Mouse (Mus musculus) kidney, postnatal 0 days (tissue): ENCODE results near the gene Ecm2. TPM values are rescaled to one million over a fixed set of nuclear protein-coding genes. Genes with fewer than 3 reads are reported as not detected.

Experiments
- ATAC-seq: fragments of 200-750 bp; cut with Nextera tagmentation; replicated peaks from 2 replicates; pipeline ENCODE4 v1.8.0; 2017; ENCODE audit warnings: low read depth, moderate number of reproducible peaks, moderate TSS enrichment, moderate library complexity; ENCODE audit not compliant: low FRiP score
- DNase-seq: peaks from one replicate; pipeline ENCODE4 v3.0.0-alpha.2; 2016; ENCODE audit warnings: low spot score
- H3K27ac ChIP-seq: fragments of 300-500 bp; sonication (generic); 2 replicates; pipeline ENCODE4 v1.5.1; 2014; ENCODE audit warnings: mild to moderate bottlenecking
- H3K27me3 ChIP-seq: fragments of 300-500 bp; sonication (generic); 2 replicates; pipeline ENCODE4 v1.6.1; 2014; ENCODE audit warnings: low read length, mixed read lengths; ENCODE audit not compliant: insufficient read depth
- H3K36me3 ChIP-seq: fragments of 300-500 bp; sonication (generic); 2 replicates; pipeline ENCODE4 v1.6.1; 2014; ENCODE audit warnings: low read length, mixed read lengths; ENCODE audit not compliant: insufficient read depth
- H3K4me1 ChIP-seq: fragments of 300-500 bp; sonication (generic); replicated peaks from 2 replicates; pipeline ENCODE4 v1.6.1; 2014; ENCODE audit warnings: antibody characterized with exemption, low read length, mixed read lengths; ENCODE audit not compliant: insufficient read depth
- H3K4me2 ChIP-seq: fragments of 300-500 bp; sonication (generic); 2 replicates; pipeline ENCODE4 v1.6.1; 2014; ENCODE audit warnings: mild to moderate bottlenecking, low read length, moderate library complexity, mixed read lengths
- H3K4me3 ChIP-seq: fragments of 300-500 bp; sonication (generic); replicated peaks from 2 replicates; pipeline ENCODE4 v1.5.1; 2014; ENCODE audit warnings: low read depth, low read length
- H3K9ac ChIP-seq: fragments of 300-500 bp; sonication (generic); 2 replicates; pipeline ENCODE4 v1.6.1; 2014; ENCODE audit warnings: low read depth, low read length
- H3K9me3 ChIP-seq: fragments of 300-500 bp; sonication (generic); replicated peaks from 2 replicates; pipeline ENCODE4 v1.6.1; 2016; ENCODE audit warnings: low read length, inconsistent platforms, mixed read lengths
- CTCF ChIP-seq: IDR thresholded peaks from 2 replicates; pipeline ENCODE4 v1.5.1; 2016; ENCODE audit warnings: antibody characterized with exemption, low read depth, mild to moderate bottlenecking, moderate library complexity
- WGBS: fragments of 180-500 bp; shearing (Covaris S2); extraction: QIAGEN DNeasy Blood & Tissue Kit; methylation state at CpG from one replicate; pipeline ENCODE4 v1.1.7; 2014; 5-methylcytosine and 5-hydroxymethylcytosine counted together
- polyA plus RNA-seq: library from polyadenylated mRNA; unstranded; fragments of >200 nt; fragmentation: Nextera tagmentation; extraction: Ambion mirVana; gene quantifications from 2 replicates; pipeline ENCODE4 v1.2.1, GENCODE M21; 2015

Gene Ecm2
- polyA plus RNA-seq, 1 experiment from 2014 or later = 2.5 TPM

GRCm38 (mm10) chr13:49554519-49554918 lies 49.9 kb downstream of the Ecm2 start:
- Histone ChIP-seq H3K9me3 (no peaks in the 10 kb centered on the region), H3K4me1 (no peaks in the 10 kb centered on the region), H3K4me2 (no peak overlapping the region), H3K36me3 (no peaks in the 10 kb centered on the region), H3K27me3 (no peaks in the 10 kb centered on the region), H3K9ac (no peak overlapping the region), H3K4me3 (no peak overlapping the region), H3K27ac (no peak overlapping the region)
- ATAC-seq (no peak), DNase-seq (no peak)
- no peak for TF ChIP-seq CTCF
- 84% methylated on average over 5 of the region's 5 CpGs for WGBS

DNA sequence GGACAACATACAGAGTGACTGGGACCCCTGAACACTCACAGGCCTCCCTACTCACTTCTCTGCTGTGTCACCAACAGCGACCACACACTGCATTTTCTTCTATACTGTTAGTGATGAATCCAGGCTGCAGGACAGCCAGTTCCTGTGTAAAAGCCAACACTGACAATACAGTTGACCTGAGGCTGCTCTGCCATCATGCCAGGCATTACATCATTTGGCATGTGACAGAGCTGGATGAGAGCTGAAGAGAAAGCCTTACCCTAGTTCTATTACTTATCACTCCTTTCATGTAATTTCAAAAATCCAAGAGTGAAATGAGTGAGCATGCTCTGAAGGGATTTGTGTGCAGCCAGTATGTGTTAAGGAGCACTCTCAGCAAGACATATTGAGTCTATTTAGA lies 51.6 kb downstream of the Ecm2 start:
- no peak overlapping the region for H3K4me3 ChIP-seq
- no peaks in the 10 kb centered on the region for H3K36me3 ChIP-seq
- TF ChIP-seq CTCF = no peak
- ATAC-seq (no peak), DNase-seq (no peak)
- H3K9ac ChIP-seq = no peak overlapping the region
- 85% methylated on average over 1 of the region's 1 CpGs for WGBS
- no peaks in the 10 kb centered on the region for H3K4me1 ChIP-seq
- H3K4me2 ChIP-seq = no peak overlapping the region
- no peak overlapping the region for H3K27ac ChIP-seq
- no peaks in the 10 kb centered on the region for H3K9me3 ChIP-seq
- no peaks in the 10 kb centered on the region for H3K27me3 ChIP-seq

DNA sequence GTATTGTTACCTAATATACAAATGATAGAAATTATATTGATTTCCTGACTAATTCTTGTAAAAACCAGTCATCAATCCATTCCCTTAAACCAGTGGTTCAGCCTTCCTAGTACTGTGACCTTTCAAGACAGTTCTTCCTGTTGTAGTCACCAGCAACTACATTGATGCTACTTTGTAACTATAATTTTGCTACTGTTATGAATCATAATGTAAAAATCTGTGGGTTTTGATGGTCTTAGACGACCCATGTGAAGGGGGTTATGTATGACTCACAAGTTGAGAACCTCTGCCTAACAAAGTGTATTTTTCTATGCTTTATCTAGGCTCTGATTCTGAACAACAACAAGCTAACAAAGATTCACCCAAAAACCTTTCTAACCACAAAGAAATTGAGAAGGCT lies 52.3 kb downstream of the Ecm2 start:
- WGBS = 61% methylated on average over 1 of the region's 1 CpGs
- no peak overlapping the region for H3K27ac ChIP-seq
- TF ChIP-seq CTCF = no peak

DNA sequence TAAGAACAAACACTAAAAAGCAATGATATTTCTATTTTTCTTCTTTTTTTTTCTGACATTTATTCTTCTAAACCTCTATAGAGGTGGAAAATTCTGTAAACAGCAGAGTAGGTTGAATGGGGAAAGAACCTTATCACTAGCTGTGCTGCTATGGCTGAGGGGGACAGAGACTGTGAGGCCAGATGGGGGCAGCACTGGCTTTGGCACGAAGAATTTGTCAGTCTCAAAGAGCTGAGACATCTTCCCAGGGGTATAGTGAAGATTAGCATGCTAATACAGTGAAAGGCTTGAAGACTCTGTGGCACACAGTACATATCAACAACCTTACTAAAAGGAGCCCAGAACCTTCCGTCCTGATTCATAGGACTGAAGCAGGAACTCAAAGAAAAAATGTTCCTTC lies 54.6 kb downstream of the Ecm2 start:
- H3K9ac ChIP-seq = no peak overlapping the region
- H3K27ac ChIP-seq = no peak overlapping the region
- DNase-seq (peak; percentile 48), ATAC-seq (no peak)
- no peaks in the 10 kb centered on the region for H3K4me1 ChIP-seq
- H3K4me3 ChIP-seq = no peak overlapping the region
- no peaks in the 10 kb centered on the region for H3K27me3 ChIP-seq
- H3K9me3 ChIP-seq = no peaks in the 10 kb centered on the region
- peak; percentile 68 for TF ChIP-seq CTCF
- WGBS = 45% methylated on average over 2 of the region's 2 CpGs
- no peaks in the 10 kb centered on the region for H3K36me3 ChIP-seq
- H3K4me2 ChIP-seq = no peak overlapping the region

More for the DNA sequence above, 52.3 kb downstream of the Ecm2 start:
- H3K9me3 ChIP-seq = no peaks in the 10 kb centered on the region
- no peaks in the 10 kb centered on the region for H3K36me3 ChIP-seq
- H3K4me1 ChIP-seq = no peaks in the 10 kb centered on the region
- no peak overlapping the region for H3K9ac ChIP-seq
- H3K27me3 ChIP-seq = no peaks in the 10 kb centered on the region
- no peak overlapping the region for H3K4me2 ChIP-seq
- H3K4me3 ChIP-seq = no peak overlapping the region
- DNase-seq = no peak
- ATAC-seq = no peak

DNA sequence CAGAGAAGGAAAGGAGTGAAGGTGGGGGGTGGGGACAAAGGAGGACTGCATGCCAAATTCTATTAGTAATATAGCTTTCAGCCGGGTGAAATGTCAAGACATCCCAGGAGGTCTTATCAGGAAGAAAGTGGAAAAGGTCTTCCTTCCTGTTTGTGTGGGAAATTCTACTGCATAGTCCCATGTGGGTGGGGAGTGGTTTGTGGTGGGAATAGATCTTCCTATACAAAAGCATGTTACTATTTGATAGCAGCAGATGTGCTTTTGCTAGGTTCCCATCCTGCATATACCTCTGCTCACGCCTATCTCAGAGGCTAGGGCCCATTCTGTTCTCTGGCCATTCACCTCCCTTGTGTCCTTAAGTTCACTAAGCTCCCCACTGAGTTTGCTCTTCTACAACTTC lies 56.3 kb downstream of the Ecm2 start:
- 56% methylated on average over 2 of the region's 2 CpGs for WGBS
- no peaks in the 10 kb centered on the region for H3K4me1 ChIP-seq
- DNase-seq = no peak
- H3K9ac ChIP-seq = no peak overlapping the region
- no peak for TF ChIP-seq CTCF
- H3K9me3 ChIP-seq = no peaks in the 10 kb centered on the region
- H3K4me2 ChIP-seq = no peak overlapping the region
- ATAC-seq = no peak
- no peaks in the 10 kb centered on the region for H3K27me3 ChIP-seq
- H3K4me3 ChIP-seq = no peak overlapping the region
- H3K36me3 ChIP-seq = no peaks in the 10 kb centered on the region
- H3K27ac ChIP-seq = no peak overlapping the region

DNA sequence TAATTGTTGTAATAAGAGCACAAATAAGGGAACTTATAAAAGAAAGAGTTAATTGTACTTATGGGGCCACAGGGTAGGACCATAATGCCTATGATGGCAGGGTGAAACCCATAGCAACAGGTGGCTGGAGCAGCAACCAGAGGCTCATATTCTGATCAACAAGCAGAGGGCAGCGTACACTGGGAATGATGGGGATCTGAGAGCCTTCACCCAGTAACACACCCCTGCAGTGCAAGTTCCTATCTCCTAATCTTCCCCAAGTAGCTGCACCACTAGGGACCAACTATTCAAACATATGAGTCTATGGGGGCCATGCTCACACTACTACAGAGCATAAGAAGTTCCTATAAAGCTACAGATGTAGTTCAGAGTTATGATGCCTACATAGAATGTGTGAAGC lies 59.7 kb downstream of the Ecm2 start:
- no peaks in the 10 kb centered on the region for H3K4me1 ChIP-seq
- peak; percentile 29; the same call in 1 of the 2 replicates for TF ChIP-seq CTCF
- ATAC-seq (no peak), DNase-seq (no peak)
- H3K9me3 ChIP-seq = no peaks in the 10 kb centered on the region
- no peak overlapping the region for H3K4me3 ChIP-seq
- WGBS = 75% methylated on average over 1 of the region's 1 CpGs
- no peak overlapping the region for H3K4me2 ChIP-seq
- H3K27ac ChIP-seq = no peak overlapping the region
- H3K36me3 ChIP-seq = no peaks in the 10 kb centered on the region
- no peak overlapping the region for H3K9ac ChIP-seq
- H3K27me3 ChIP-seq = no peaks in the 10 kb centered on the region

- no peak overlapping the region for H3K27ac ChIP-seq
- WGBS = 77% methylated on average over 3 of the region's 3 CpGs
Observed at GRCm38 (mm10) chr13:49570371-49570770, 65.8 kb downstream of the Ecm2 start.

More at GRCm38 (mm10) chr13:49570371-49570770, 65.8 kb downstream of the Ecm2 start:
- Histone ChIP-seq H3K4me3 (no peak overlapping the region), H3K36me3 (no peaks in the 10 kb centered on the region), H3K9me3 (no peaks in the 10 kb centered on the region), H3K9ac (no peak overlapping the region), H3K27me3 (no peaks in the 10 kb centered on the region), H3K4me2 (no peak overlapping the region), H3K4me1 (no peaks in the 10 kb centered on the region)
- DNase-seq = no peak
- no peak for ATAC-seq
- no peak for TF ChIP-seq CTCF
